Mouse (Mus musculus) CH12.LX (cell line): ENCODE data around the gene Arf6.

Source experiments
- CHD2 ChIP-seq: IDR thresholded peaks from 2 replicates; pipeline ENCODE4 v1.6.1; 2011; ENCODE audit warnings: low read length, improper control_type of control experiment
- CTCF ChIP-seq, 2 experiments: IDR thresholded peaks in 1 of 2; conservative IDR thresholded peaks in 1 of 2; 2 replicates each; pipeline ENCODE4 v1.5.1; 2011 to 2012; ENCODE audit warnings: low read depth in 2 of 2, low read length in 2 of 2, improper control_type of control experiment in 1 of 2, inconsistent platforms in 1 of 2, mild to moderate bottlenecking in 1 of 2, moderate library complexity in 1 of 2
- EP300 ChIP-seq: IDR thresholded peaks from 2 replicates; pipeline ENCODE4 v1.6.1; 2011; ENCODE audit warnings: low read length, improper control_type of control experiment
- GABPA ChIP-seq: IDR thresholded peaks from 2 replicates; pipeline ENCODE4 v1.6.1; 2012; ENCODE audit warnings: low read depth, low read length, improper control_type of control experiment, inconsistent platforms; ENCODE audit not compliant: insufficient replicate concordance
- MAFK ChIP-seq: IDR thresholded peaks from 2 replicates; pipeline ENCODE4 v1.6.1; 2011; ENCODE audit warnings: low read length, improper control_type of control experiment; ENCODE audit not compliant: insufficient replicate concordance
- MAZ ChIP-seq: IDR thresholded peaks from 2 replicates; pipeline ENCODE4 v1.6.1; 2012; ENCODE audit warnings: low read depth, mild to moderate bottlenecking, inconsistent platforms, low read length, improper control_type of control experiment, moderate library complexity
- MEF2A ChIP-seq: IDR thresholded peaks from 2 replicates; pipeline ENCODE4 v1.6.1; 2014; ENCODE audit warnings: low read depth, mild to moderate bottlenecking, inconsistent platforms, low read length, improper control_type of control experiment, borderline replicate concordance
- NRF1 ChIP-seq: IDR thresholded peaks from 2 replicates; pipeline ENCODE4 v1.6.1; 2014; ENCODE audit warnings: low read depth, mild to moderate bottlenecking, inconsistent platforms, low read length, improper control_type of control experiment, moderate library complexity
- POLR2A ChIP-seq: IDR thresholded peaks from 2 replicates; pipeline ENCODE4 v1.6.1; 2011; ENCODE audit warnings: low read depth, mild to moderate bottlenecking, improper control_type of control experiment, low read length
- USF1 ChIP-seq: IDR thresholded peaks from 2 replicates; pipeline ENCODE4 v1.6.1; 2014; ENCODE audit warnings: low read depth, mild to moderate bottlenecking, inconsistent platforms, low read length, improper control_type of control experiment

GRCm38 (mm10) chr12:69376132-69376531 lies 4.2 kb downstream of the Arf6 start:
- TF ChIP-seq NRF1 (no peak), MEF2A (0 out of 2 replicates have a peak, but pooled peaks have one; percentile 12), EP300 (0 out of 2 replicates have a peak, but pooled peaks have one; percentile 16), GABPA (no peak), MAFK (no peak), CTCF (conservative IDR thresholded peaks at IDR 0.05 in 1 of 2, IDR thresholded peaks at IDR 0.05 in 1 of 2; ENCODE audit: low read depth in 2 of 2, low read length in 2 of 2) (no peak), CHD2 (peak; percentile 68), POLR2A (peak; percentile 36; the same call in 1 of the 2 replicates), USF1 (no peak), MAZ (no peak)
